Mouse (Mus musculus) megakaryocyte, embryonic 14.5 days (primary cell): Measurements from ENCODE around the gene Usp47.

Experiments
- FLI1 ChIP-seq: IDR thresholded peaks from 2 replicates; pipeline ENCODE4 v1.6.1; 2012; ENCODE audit warnings: low read length, inconsistent platforms, mixed read lengths
- GATA1 ChIP-seq: IDR thresholded peaks from 3 replicates; pipeline ENCODE4 v1.6.1; 2012; ENCODE audit warnings: mixed read lengths, low read length, inconsistent platforms, borderline replicate concordance

- no peak for TF ChIP-seq GATA1
- TF ChIP-seq FLI1, result no peak
Measured at GRCm38 (mm10) chr7:112045794-112046388, 22.6 kb downstream of the Usp47 start.
